Mouse (Mus musculus): ENCODE results near the gene Ano6.

DNA sequence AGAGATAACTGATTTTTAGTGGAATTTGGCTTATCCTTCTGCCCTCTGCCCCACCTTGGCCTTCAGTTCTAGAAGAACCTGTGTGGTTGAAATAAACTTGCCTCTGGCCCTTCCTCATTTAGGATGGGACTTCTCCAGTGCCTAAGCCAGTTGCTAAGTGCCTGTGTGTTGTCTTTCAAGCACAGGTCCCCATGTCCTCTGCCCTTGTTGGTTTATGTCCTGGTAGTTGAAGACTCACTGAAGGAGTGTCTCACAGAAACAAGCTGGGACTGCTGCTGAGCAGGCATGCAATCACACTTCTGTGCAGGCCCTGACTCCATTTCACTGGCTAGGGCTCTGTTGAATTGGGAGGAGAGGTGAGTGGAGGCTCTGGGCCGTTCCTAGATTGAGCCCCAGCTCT is 46.9 kb downstream of the Ano6 start:
- TF ChIP-seq CTCF (IDR thresholded peaks at IDR 0.05; ENCODE audit: low read depth) (no peak), EP300 (IDR thresholded peaks at IDR 0.05; ENCODE audit: low read depth) (no peak)

All from liver, embryonic 14.5 days (tissue).